Mouse (Mus musculus) A20 (cell line): ENCODE measurements around the gene Nr2f6.
"Not testable (repeated sequence)": the region's sequence is repeated elsewhere in the genome, so short reads cannot be mapped to it uniquely, and the experiment has no call there.

ENCODE experiments used
- DNase-seq: peaks from one replicate; pipeline ENCODE4 v3.0.0-alpha.2; 2011; ENCODE audit warnings: low read depth, low spot score

Gene Nr2f6

GRCm38 (mm10) chr8:71367529-71368176 lies 14.1 kb downstream of the Nr2f6 start:
- DNase-seq = no peak

GRCm38 (mm10) chr8:71366771-71367528 lies 14.8 kb downstream of the Nr2f6 start, which contains the start of gene Use1:
Use1 (plus strand) TSS chr8:71366848.
- peak; percentile 99 for DNase-seq

DNA sequence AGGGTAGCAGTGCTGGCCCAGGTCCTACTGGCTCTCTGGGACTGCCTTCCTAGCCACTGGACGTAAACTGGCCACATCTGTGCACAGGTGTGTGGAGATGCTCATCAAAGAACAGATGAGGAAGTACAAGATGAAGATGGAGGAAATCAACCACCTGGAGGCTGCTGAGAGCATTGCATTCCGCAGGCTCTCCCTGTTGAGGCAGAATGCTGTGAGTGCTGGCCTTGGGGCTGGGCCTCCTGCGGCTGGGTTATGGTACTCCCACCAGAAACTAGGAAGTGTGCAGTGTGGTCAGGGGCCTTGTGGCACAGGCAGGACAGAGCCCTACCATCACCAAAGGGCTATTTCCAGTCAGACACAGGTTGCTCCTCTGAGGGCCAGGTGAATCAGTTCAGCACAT lies 23.7 kb downstream of the Nr2f6 start:
- no peak for DNase-seq

- no peak for DNase-seq
Observed at GRCm38 (mm10) chr8:71351520-71351919, 30.2 kb downstream of the Nr2f6 start.

- DNase-seq = no peak
Observed at GRCm38 (mm10) chr8:71351117-71351516, 30.6 kb downstream of the Nr2f6 start.

DNA sequence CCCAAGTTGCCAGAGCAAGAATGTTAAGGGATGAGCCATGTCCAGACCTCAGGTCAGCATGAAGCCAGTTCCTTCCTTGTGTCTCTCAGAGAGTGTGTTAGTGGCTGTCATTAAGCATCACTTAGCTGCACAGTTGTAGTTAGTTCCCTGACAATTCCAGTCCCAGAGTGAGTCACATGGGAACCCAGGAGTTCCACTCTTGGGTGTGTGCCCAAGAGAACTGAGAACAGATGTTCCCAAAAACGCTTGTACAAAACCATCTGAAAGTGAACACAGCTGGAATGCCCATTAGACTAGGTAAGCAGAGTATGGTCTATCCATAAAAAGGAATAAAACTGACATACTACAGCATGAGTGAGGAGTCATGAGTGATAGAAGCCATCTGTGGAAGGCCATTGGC lies 35.2 kb downstream of the Nr2f6 start:
- DNase-seq = no peak

GRCm38 (mm10) chr8:71340625-71341024 lies 41.1 kb downstream of the Nr2f6 start:
- peak; percentile 56 for DNase-seq

DNA sequence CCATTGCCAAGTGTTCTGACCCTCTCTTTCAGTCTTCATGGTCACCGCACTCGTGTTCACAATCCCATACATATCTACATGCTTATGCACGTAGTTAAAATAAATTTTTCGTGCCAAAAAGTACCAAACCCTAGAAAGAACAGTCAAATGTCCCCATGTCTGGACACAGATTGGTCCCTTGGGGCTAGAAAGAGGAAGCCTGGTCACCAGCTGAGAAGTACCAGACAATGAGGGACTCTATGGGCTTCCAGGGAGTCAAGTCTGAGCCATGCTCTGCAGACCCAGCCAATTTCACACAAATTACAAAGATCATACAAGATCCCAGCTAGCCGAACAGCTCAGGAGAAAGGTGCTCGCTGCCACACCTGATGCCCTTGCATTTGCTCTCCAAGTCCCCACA lies 43.9 kb downstream of the Nr2f6 start:
- not testable (repeated sequence) for DNase-seq

DNA sequence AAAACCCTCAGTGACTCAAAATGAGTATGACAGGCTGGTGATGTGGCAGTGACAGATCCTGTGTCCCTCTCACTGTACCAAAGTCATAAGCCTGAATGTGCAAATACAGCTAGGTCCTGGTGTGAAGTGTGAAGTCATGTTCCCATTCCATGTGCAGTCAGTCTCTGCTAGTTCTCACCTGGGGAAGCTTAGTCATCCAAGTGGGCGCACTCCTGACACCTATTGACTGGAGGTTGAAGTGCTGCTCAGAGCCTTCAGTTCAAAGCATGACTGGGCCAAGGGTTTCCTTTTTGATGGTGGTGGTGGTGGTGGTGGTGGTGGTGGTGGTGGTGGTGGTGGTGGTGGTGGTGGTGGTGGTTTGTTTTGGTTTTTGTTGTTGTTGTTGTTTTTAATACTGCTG lies 56.9 kb downstream of the Nr2f6 start:
- DNase-seq = peak; percentile 35
